Mouse (Mus musculus): Measurements from ENCODE around the gene Nfat5. TPM values are rescaled to one million over a fixed set of nuclear protein-coding genes. Genes with fewer than 3 reads are reported as not detected.

Nfat5 gene
- polyA plus RNA-seq, 1 experiment from 2014 or later: 13.7 TPM

DNA sequence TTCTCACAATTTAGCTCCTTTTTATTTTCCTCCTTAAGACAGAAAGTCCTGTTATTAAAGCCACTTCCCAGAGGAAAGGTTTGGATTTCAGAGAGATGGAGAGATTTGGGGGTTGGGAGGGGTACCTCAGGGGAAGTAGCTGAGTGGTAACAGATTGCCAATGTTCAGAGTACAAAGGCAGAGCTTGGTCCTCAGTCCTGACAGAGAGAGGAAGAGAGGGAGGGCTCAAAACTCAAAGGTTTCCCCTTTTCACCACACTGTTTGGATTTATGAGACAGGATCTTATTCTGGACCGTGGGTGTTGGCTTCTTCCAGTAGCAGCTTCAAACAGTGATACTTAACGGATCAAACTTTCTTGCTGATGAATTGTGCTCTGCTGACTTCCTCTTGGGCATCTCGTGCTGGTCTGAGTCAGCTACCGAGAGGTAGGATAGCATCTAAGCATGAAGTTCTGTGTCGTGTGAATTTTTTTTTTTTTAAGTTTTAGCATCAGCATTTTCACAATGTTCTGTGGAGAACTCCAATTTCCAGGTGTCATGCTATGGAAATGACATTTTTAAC, 15.9 kb upstream of the Nfat5 start:
- ATAC-seq (ENCODE audit: low read depth): no peak
- no peak overlapping the region for H3K4me2 ChIP-seq (ENCODE audit: low read depth, low read length)
- no peaks in the 10 kb centered on the region for H3K4me1 ChIP-seq (ENCODE audit: control insufficient read depth, insufficient read depth, low read length)
- no peaks in the 10 kb centered on the region for H3K27me3 ChIP-seq (replicated peaks; ENCODE audit: control insufficient read depth, insufficient read depth, low read length)
- H3K27ac ChIP-seq (replicated peaks; ENCODE audit: low read depth, low read length): no peak overlapping the region
- no peaks in the 10 kb centered on the region for H3K9me3 ChIP-seq (ENCODE audit: control insufficient read depth, low read length)
- no peak overlapping the region for H3K4me3 ChIP-seq (ENCODE audit: low read depth, low read length)
- no peak overlapping the region for H3K9ac ChIP-seq (ENCODE audit: low read depth, low read length)
- no peaks in the 10 kb centered on the region for H3K36me3 ChIP-seq (ENCODE audit: control insufficient read depth, insufficient read depth, low read length)
- no peak for DNase-seq (ENCODE audit: low spot score)
- WGBS: 28% methylated on average over 5 of the region's 5 CpGs

DNA sequence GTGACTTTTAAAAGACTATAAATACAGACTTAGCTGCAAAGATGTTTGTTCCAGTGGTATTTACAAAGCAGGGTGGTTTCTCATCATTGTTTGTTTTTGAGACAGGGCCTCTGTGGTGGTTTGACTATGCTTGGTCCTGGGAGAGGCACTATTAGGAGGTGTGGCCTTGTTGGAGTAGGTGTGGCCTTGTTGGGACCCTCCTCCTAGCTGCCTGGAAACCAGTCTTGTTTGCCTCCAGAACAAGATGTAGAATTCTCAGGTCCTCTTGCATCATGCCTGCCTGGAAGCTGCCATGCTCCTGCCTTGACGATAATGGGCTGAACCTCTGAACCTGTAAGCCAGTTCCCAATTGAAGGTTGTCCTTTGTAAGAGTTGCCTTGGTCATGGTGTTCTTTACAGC, 14.7 kb upstream of the Nfat5 start:
- Histone ChIP-seq H3K36me3 (ENCODE audit: control insufficient read depth, insufficient read depth, low read length) (no peaks in the 10 kb centered on the region), H3K4me1 (ENCODE audit: control insufficient read depth, insufficient read depth, low read length) (no peaks in the 10 kb centered on the region), H3K9me3 (ENCODE audit: control insufficient read depth, low read length) (no peaks in the 10 kb centered on the region), H3K4me3 (ENCODE audit: low read depth, low read length) (no peak overlapping the region), H3K9ac (ENCODE audit: low read depth, low read length) (no peak overlapping the region), H3K27ac (replicated peaks; ENCODE audit: low read depth, low read length) (no peak overlapping the region), H3K4me2 (ENCODE audit: low read depth, low read length) (no peak overlapping the region), H3K27me3 (replicated peaks; ENCODE audit: control insufficient read depth, insufficient read depth, low read length) (no peaks in the 10 kb centered on the region)
- ATAC-seq (ENCODE audit: low read depth) (no peak), DNase-seq (ENCODE audit: low spot score) (no peak)
- 81% methylated on average over 1 of the region's 1 CpGs for WGBS

DNA sequence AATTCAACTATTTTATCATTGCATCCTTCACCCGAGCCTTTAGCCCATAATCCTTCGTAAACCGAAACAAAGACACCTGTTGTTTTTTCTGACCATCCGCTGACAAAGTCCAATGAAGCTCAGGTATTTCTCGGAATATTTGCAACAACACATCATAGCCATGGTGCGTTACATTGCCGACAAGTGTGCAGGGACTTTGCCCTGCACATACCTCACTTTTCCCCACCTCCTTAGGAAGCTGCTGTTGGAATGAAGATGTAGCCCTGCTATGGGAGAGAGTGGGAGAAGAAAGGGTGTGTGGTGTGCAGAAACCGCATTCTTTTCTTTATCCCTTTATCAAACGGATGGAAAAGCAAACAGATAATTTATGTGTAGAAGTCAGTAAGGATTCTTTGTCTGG, 6.6 kb upstream of the Nfat5 start:
- Histone ChIP-seq H3K4me2 (ENCODE audit: low read depth, low read length) (no peak overlapping the region), H3K4me1 (ENCODE audit: control insufficient read depth, insufficient read depth, low read length) (no peaks in the 10 kb centered on the region; the same call in 1 of the 2 replicates), H3K9ac (ENCODE audit: low read depth, low read length) (no peak overlapping the region), H3K9me3 (ENCODE audit: control insufficient read depth, low read length) (no peaks in the 10 kb centered on the region), H3K27ac (replicated peaks; ENCODE audit: low read depth, low read length) (no peak overlapping the region), H3K27me3 (replicated peaks; ENCODE audit: control insufficient read depth, insufficient read depth, low read length) (no peaks in the 10 kb centered on the region), H3K4me3 (ENCODE audit: low read depth, low read length) (no peak overlapping the region), H3K36me3 (ENCODE audit: control insufficient read depth, insufficient read depth, low read length) (no peaks in the 10 kb centered on the region)
- DNase-seq (ENCODE audit: low spot score) (no peak), ATAC-seq (ENCODE audit: low read depth) (no peak)
- WGBS: 70% methylated on average over 9 of the region's 9 CpGs

DNA sequence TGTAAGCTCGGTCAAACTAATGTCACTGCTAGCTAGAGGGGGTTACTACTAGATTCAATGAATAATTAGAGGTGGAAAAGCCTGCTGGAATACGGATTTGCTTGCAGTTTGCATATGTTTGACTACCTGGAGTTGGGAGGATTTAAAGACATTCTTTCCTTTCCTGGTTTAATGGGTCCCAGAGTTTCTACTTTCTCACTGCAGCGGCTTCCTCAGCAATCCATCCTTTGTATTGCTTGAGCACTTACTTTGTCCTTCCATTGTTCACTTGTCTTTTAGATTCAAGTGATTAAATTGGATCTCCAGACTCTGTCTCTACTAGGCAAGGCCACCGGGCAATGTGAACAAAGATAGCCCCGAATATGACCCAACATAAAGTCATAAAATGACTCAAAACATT, 5.7 kb upstream of the Nfat5 start:
- H3K36me3 ChIP-seq (ENCODE audit: control insufficient read depth, insufficient read depth, low read length): no peaks in the 10 kb centered on the region
- H3K4me1 ChIP-seq (ENCODE audit: control insufficient read depth, insufficient read depth, low read length): peaks cover 6% of the 10 kb centered on the region; the same call in 1 of the 2 replicates
- H3K9ac ChIP-seq (ENCODE audit: low read depth, low read length): no peak overlapping the region
- H3K4me3 ChIP-seq (ENCODE audit: low read depth, low read length): no peak overlapping the region
- H3K27me3 ChIP-seq (replicated peaks; ENCODE audit: control insufficient read depth, insufficient read depth, low read length): no peaks in the 10 kb centered on the region
- no peak overlapping the region for H3K4me2 ChIP-seq (ENCODE audit: low read depth, low read length)
- no peak for DNase-seq (ENCODE audit: low spot score)
- WGBS: 60% methylated on average over 5 of the region's 5 CpGs
- no peaks in the 10 kb centered on the region for H3K9me3 ChIP-seq (ENCODE audit: control insufficient read depth, low read length)
- H3K27ac ChIP-seq (replicated peaks; ENCODE audit: low read depth, low read length): no peak overlapping the region
- ATAC-seq (ENCODE audit: low read depth): no peak

DNA sequence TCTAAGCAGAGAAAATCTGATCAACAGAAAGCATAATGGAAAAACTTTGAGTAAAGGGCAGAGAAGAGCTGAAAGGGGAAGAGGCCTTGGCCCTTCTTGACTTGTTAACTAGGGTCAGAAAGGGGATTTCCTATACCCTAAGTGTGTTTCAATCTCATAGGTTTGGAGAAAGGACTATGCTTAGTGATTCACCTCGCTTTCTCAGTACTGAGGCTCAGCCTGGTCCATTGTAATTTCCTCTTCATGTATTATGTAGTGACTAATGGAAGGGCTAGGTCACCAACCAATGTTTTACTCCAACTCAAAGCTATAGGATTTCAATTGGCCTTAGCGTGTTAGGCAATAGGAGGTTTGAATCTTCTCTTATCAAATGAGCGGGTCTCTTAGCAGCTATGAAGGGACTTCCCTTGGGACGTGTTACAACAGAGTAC, 2.1 kb upstream of the Nfat5 start:
- H3K9me3 ChIP-seq (ENCODE audit: control insufficient read depth, low read length): no peaks in the 10 kb centered on the region
- no peak overlapping the region for H3K9ac ChIP-seq (ENCODE audit: low read depth, low read length)
- H3K4me2 ChIP-seq (ENCODE audit: low read depth, low read length): no peak overlapping the region
- H3K4me1 ChIP-seq (ENCODE audit: control insufficient read depth, insufficient read depth, low read length): peaks cover 16% of the 10 kb centered on the region
- H3K36me3 ChIP-seq (ENCODE audit: control insufficient read depth, insufficient read depth, low read length): no peaks in the 10 kb centered on the region
- 79% methylated on average over 4 of the region's 4 CpGs for WGBS
- H3K27ac ChIP-seq (replicated peaks; ENCODE audit: low read depth, low read length): no peak overlapping the region
- no peak for DNase-seq (ENCODE audit: low spot score)
- no peak for ATAC-seq (ENCODE audit: low read depth)
- no peak overlapping the region for H3K4me3 ChIP-seq (ENCODE audit: low read depth, low read length)
- no peaks in the 10 kb centered on the region for H3K27me3 ChIP-seq (replicated peaks; ENCODE audit: control insufficient read depth, insufficient read depth, low read length)

DNA sequence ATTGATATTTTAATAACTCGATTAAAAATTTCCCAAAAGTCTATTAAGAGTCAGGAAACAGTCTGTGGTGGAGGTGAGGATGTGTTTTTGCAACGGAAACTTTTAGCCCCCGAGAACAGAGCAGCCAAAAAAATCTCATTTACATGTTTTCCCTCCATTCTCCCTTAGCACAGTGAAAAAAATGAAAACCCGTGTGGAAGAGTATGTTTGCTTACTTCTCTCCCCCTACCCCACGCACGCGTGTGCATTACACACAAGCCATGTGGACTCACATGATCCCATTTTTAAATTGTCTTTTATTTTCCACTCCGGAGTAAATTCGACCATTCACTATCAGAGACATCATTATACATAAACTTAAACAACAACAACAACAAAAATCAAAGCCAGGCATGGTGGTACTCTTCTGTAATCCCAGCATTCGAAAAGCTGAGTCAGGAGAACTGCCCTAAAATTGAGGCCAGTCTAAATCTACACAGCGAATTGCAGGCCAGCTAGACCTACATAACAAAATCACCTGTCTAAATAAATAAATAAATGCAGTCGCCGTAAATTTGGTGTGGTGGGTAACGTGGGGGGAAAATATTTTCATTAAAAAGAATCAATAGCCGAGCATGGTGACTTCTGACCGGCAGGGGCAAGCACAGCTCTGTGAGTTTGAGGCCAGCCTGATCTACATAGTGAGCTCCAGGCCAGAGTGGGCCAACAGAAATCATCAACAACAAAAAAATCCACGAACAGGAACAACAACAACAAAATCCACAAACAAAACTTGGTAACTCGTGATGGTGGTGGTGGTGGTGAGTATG, 947 bp upstream of the Nfat5 start:
- Histone ChIP-seq H3K4me1 (ENCODE audit: control insufficient read depth, insufficient read depth, low read length) (peaks cover 16% of the 10 kb centered on the region), H3K9ac (ENCODE audit: low read depth, low read length) (peak overlapping the region; percentile 63), H3K4me2 (ENCODE audit: low read depth, low read length) (peak overlapping the region; percentile 75), H3K36me3 (ENCODE audit: control insufficient read depth, insufficient read depth, low read length) (0 out of 2 replicates have a peak, but pooled peaks cover 4% of the 10 kb centered on the region), H3K9me3 (ENCODE audit: control insufficient read depth, low read length) (no peaks in the 10 kb centered on the region), H3K27ac (replicated peaks; ENCODE audit: low read depth, low read length) (peak overlapping the region; percentile 95), H3K27me3 (replicated peaks; ENCODE audit: control insufficient read depth, insufficient read depth, low read length) (no peaks in the 10 kb centered on the region), H3K4me3 (ENCODE audit: low read depth, low read length) (peak overlapping the region; percentile 96)
- ATAC-seq (ENCODE audit: low read depth): no peak
- DNase-seq (ENCODE audit: low spot score): no peak
- WGBS: 46% methylated on average over 18 of the region's 18 CpGs

DNA sequence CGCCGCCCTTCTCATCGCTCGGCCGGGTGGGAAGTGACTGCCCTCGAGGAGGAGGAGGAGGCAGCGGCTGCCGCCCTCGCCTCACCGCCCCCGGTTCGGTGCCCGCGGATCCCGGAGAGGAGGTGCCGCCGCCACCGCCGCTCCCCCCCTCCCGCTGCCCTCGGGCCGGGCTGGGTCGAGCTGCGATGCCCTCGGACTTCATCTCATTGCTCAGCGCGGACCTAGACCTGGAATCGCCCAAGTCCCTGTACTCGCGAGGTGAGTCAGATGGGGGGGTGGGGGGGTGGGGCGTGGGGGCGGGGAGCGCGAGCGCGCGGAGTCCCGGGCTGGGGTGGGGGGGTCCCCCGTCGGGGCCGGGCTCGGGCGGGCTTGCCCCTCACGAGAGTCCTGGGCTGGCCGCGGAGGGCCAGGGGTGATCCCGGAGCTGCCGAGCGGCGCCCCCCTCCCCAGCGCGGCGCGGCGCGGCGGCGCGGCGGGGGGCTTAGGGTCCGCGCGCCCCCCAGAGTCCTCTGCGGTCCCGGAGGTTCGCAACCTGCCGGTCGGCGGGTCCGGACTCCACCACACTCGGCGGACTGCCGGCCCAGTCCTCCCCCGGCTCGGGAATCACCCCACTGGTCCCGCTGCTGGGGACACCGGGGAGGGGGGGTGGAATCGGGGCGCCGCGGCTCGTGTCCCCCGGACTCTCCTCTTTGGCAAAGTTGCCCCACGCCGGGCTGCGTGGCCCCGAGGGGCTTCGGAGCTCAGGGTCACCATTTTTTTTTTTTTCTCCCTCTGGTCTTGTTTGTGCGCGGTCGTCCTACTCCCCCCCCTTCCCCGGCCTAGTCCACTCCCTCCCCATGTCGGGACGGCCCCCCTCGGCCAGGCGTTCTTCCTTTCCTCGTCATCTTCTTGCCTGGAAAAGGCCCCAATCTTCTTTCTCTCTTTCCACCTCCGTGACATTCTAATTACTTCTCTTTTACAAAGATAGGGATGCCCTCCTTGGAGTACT, 665 bp downstream of the Nfat5 start:
- Histone ChIP-seq H3K9me3 (ENCODE audit: control insufficient read depth, low read length) (no peaks in the 10 kb centered on the region), H3K4me3 (ENCODE audit: low read depth, low read length) (peak overlapping the region; percentile 96), H3K27me3 (replicated peaks; ENCODE audit: control insufficient read depth, insufficient read depth, low read length) (no peaks in the 10 kb centered on the region), H3K4me2 (ENCODE audit: low read depth, low read length) (peak overlapping the region; percentile 75), H3K36me3 (ENCODE audit: control insufficient read depth, insufficient read depth, low read length) (peaks cover 8% of the 10 kb centered on the region; the same call in 1 of the 2 replicates), H3K9ac (ENCODE audit: low read depth, low read length) (peak overlapping the region; percentile 96), H3K4me1 (ENCODE audit: control insufficient read depth, insufficient read depth, low read length) (peaks cover 16% of the 10 kb centered on the region), H3K27ac (replicated peaks; ENCODE audit: low read depth, low read length) (peak overlapping the region; percentile 95)
- DNase-seq (ENCODE audit: low spot score): peak; percentile 51
- peak; percentile 38 for ATAC-seq (ENCODE audit: low read depth)
- WGBS: under 1% methylated on average over 32 of the region's 98 CpGs

DNA sequence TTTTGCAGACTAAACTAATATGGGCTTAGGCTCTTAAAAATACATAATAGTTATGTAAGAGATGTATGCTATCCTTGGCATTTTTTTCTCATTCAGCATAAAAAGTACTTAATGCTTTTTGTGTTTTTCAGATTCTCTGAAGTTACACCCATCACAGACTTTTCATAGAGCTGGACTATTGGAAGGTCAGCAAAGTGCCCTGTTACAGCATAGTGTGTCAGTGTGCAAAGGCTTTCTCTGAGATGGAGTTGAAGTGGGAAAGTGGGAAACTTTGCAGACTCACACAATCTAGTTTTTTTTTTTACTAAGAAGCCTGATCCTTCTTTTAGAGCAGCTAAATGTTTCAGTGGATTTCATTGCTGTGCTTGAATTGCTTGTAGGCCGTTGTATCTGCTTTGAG, 2.2 kb downstream of the Nfat5 start:
- Histone ChIP-seq H3K36me3 (ENCODE audit: control insufficient read depth, insufficient read depth, low read length) (peaks cover 20% of the 10 kb centered on the region; the same call in 1 of the 2 replicates), H3K9ac (ENCODE audit: low read depth, low read length) (peak overlapping the region; percentile 46), H3K4me1 (ENCODE audit: control insufficient read depth, insufficient read depth, low read length) (peaks cover 16% of the 10 kb centered on the region), H3K4me3 (ENCODE audit: low read depth, low read length) (peak overlapping the region; percentile 96), H3K9me3 (ENCODE audit: control insufficient read depth, low read length) (no peaks in the 10 kb centered on the region), H3K27ac (replicated peaks; ENCODE audit: low read depth, low read length) (no peak overlapping the region), H3K4me2 (ENCODE audit: low read depth, low read length) (peak overlapping the region; percentile 75), H3K27me3 (replicated peaks; ENCODE audit: control insufficient read depth, insufficient read depth, low read length) (no peaks in the 10 kb centered on the region)
- 76% methylated on average over 1 of the region's 1 CpGs for WGBS
- DNase-seq (ENCODE audit: low spot score) (no peak), ATAC-seq (ENCODE audit: low read depth) (no peak)

Measured in embryonic facial prominence, embryonic 14.5 days (tissue).